ENCODE assay signal across 27 mouse cellular contexts in the genomic region with DNA sequence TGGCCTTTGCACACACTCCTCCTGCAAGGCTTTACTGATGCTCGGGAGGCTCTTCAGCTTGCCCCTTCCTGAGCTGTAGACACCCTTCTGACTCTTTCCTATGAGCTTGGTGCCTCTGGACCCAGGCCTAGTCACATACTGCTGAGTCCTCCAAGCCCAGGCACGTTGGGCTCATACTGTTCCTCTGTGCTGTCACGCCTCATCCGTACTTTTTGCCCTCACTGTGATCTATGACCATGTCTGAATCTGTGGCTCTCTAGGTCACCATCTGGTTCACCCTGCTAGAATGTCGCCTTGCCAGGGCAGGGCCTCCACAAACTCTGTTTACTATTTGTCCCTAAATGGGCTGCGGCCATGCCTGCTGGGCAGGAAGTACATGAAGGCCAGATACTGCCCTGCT. TPM values are rescaled to one million over a fixed set of nuclear protein-coding genes. Genes with fewer than 3 reads are reported as not detected.
DNase-seq lines count a peak whose midpoint lies in the region; ATAC-seq and TF ChIP-seq lines count a peak whose summit lies in the region.
"Had no signal": no experiment of that assay in that cellular context is flagged by ENCODE, and none has a peak within 500 bp of the region (broad histone marks: within the 10 kb centered on the region; RNA-seq: fewer than 3 reads in every experiment).

No protein-coding gene starts in this region.

- no peak overlapping the region for H3K4me2 ChIP-seq in stomach, postnatal 0 days (replicated peaks; ENCODE audit: low read depth)

- no peaks in the 10 kb centered on the region for H3K27me3 ChIP-seq in stomach, postnatal 0 days (ENCODE audit: control insufficient read depth, insufficient read depth, low read length)

- 71% methylated on average over 6 of the region's 6 CpGs for WGBS in stomach, postnatal 0 days

- no peaks in the 10 kb centered on the region for H3K9me3 ChIP-seq in stomach, postnatal 0 days (ENCODE audit: control insufficient read depth, low read length)
- H3K9me3 ChIP-seq: G1E had no signal

- no peaks in the 10 kb centered on the region for H3K36me3 ChIP-seq in stomach, postnatal 0 days (ENCODE audit: control insufficient read depth, insufficient read depth, low read length)

- H3K4me3 ChIP-seq in stomach, postnatal 0 days (ENCODE audit: low read depth, low read length) = no peak overlapping the region

- ATAC-seq in stomach, postnatal 0 days (ENCODE audit: low FRiP score, low TSS enrichment) = 0 out of 2 replicates have a peak, but pooled peaks have one; percentile 21
- ATAC-seq: activated CD4-positive, CD25-positive, alpha-beta regulatory T cell, adult 4 months; CD4-positive, CD25-positive, alpha-beta regulatory T cell, adult 4 months; Patski had no signal

- intact Hi-C loops in left cerebral cortex, postnatal 10 days (cut with DNase I) = no loop called here

- H3K9ac ChIP-seq in stomach, postnatal 0 days (ENCODE audit: low read length) = no peak overlapping the region

- TF ChIP-seq CTCF in stomach, postnatal 0 days (IDR thresholded peaks at IDR 0.05; ENCODE audit: low read depth) = no peak

- no peak for TF ChIP-seq EP300 in stomach, postnatal 0 days (optimal IDR thresholded peaks at IDR 0.05)

- H3K27ac ChIP-seq in stomach, postnatal 0 days (replicated peaks) = peak overlapping the region; percentile 59

- H3K4me1 ChIP-seq in stomach, postnatal 0 days (replicated peaks; ENCODE audit: control insufficient read depth, insufficient read depth) = no peaks in the 10 kb centered on the region

- peak; percentile 63 for DNase-seq in urinary bladder, postnatal 14 days (ENCODE audit: low spot score)
- DNase-seq in urinary bladder, adult 2 months (ENCODE audit: low spot score) = no peak
- peak; percentile 45 to 66 for DNase-seq in urinary bladder, postnatal 36 days (ENCODE audit: low spot score in 2 of 2)
- no peak for DNase-seq in urinary bladder, postnatal 10 days (ENCODE audit: low spot score)
- no peak for DNase-seq in stomach, postnatal 0 days (ENCODE audit: low spot score)
- DNase-seq in left cerebral cortex, postnatal 10 days (ENCODE audit: extremely low spot score in 1 of 2, low spot score in 2 of 2) = no peak
- DNase-seq: adrenal gland, adult 2 months; adrenal gland, adult 8-10 months; adrenal gland, postnatal 10 days; adrenal gland, postnatal 14 days; adrenal gland, postnatal 25 days; adrenal gland, postnatal 36 days; B cell, adult 2 months; cerebellum, adult 11 months; cerebellum, adult 11-12 months; cerebellum, adult 18-20 months had no signal

RNA-seq across cellular contexts. Expression of gene Nccrp1, which starts 6.0 kb away (rescaled TPM):
- polyA plus RNA-seq in urinary bladder, adult 2 months (2012; rRNA removed) = 0.67 and 1.1 TPM in 2 replicates
- 20.1 and 27.2 TPM in 2 replicates for polyA plus RNA-seq in stomach, postnatal 0 days (2015; fragmentation: Nextera tagmentation; extraction: Ambion mirVana)
- under 1 TPM in 1 of 2 experiments, not detected in 1; 0.21 TPM for total RNA-seq in left cerebral cortex, postnatal 10 days (2021)
- total RNA-seq: adrenal gland, adult 18-20 months; adrenal gland, adult 2 months; adrenal gland, adult 8-10 months; adrenal gland, postnatal 10 days; adrenal gland, postnatal 14 days; adrenal gland, postnatal 25 days; adrenal gland, postnatal 4 days; CH12.LX; G1E; MEL had no signal
- polyA plus RNA-seq: activated CD4-positive, CD25-positive, alpha-beta regulatory T cell, adult 4 months; C2C12; CD4-positive, CD25-positive, alpha-beta regulatory T cell, adult 4 months; Patski had no signal

RNA-seq across cellular contexts. Expression of gene Sycn, which starts 12.4 kb away (rescaled TPM):
- 0.27 TPM in 1 of 2 replicates, not detected in the other for polyA plus RNA-seq in urinary bladder, adult 2 months (2012; rRNA removed)
- polyA plus RNA-seq in stomach, postnatal 0 days (2015; fragmentation: Nextera tagmentation; extraction: Ambion mirVana) = 87.1 and 87.6 TPM in 2 replicates
- total RNA-seq in left cerebral cortex, postnatal 10 days (2021) = not detected
- total RNA-seq: adrenal gland, adult 18-20 months; adrenal gland, adult 2 months; adrenal gland, adult 8-10 months; adrenal gland, postnatal 10 days; adrenal gland, postnatal 14 days; adrenal gland, postnatal 25 days; adrenal gland, postnatal 36 days; CH12.LX; ES-E14; G1E; MEL had no signal
- polyA plus RNA-seq: activated CD4-positive, CD25-positive, alpha-beta regulatory T cell, adult 4 months; brain, embryonic 14.5 days; C2C12; CD4-positive, CD25-positive, alpha-beta regulatory T cell, adult 4 months; G1E; Patski had no signal

RNA-seq across cellular contexts. Expression of gene Ifnl3, which starts 30.4 kb away (rescaled TPM):
- polyA plus RNA-seq in urinary bladder, adult 2 months (2012; rRNA removed) = not detected in 2 replicates
- polyA plus RNA-seq in stomach, postnatal 0 days (2015; fragmentation: Nextera tagmentation; extraction: Ambion mirVana) = not detected in 2 replicates
- total RNA-seq in left cerebral cortex, postnatal 10 days (2021) = not detected
- total RNA-seq: adrenal gland, adult 18-20 months; adrenal gland, adult 2 months; adrenal gland, adult 8-10 months; adrenal gland, postnatal 10 days; adrenal gland, postnatal 14 days; adrenal gland, postnatal 25 days; adrenal gland, postnatal 36 days; adrenal gland, postnatal 4 days; CH12.LX; ES-E14; G1E; MEL had no signal
- polyA plus RNA-seq: activated CD4-positive, CD25-positive, alpha-beta regulatory T cell, adult 4 months; brain, embryonic 14.5 days; C2C12; CD4-positive, CD25-positive, alpha-beta regulatory T cell, adult 4 months; G1E; Patski had no signal

RNA-seq across cellular contexts. Expression of gene Ifnl2, which starts 42.8 kb away (rescaled TPM):
- polyA plus RNA-seq in urinary bladder, adult 2 months (2012; rRNA removed) = not detected in 2 replicates
- polyA plus RNA-seq in stomach, postnatal 0 days (2015; fragmentation: Nextera tagmentation; extraction: Ambion mirVana) = not detected in 2 replicates
- total RNA-seq in left cerebral cortex, postnatal 10 days (2021) = not detected
- total RNA-seq: adrenal gland, adult 18-20 months; adrenal gland, adult 2 months; adrenal gland, postnatal 10 days; adrenal gland, postnatal 14 days; adrenal gland, postnatal 25 days; adrenal gland, postnatal 36 days; adrenal gland, postnatal 4 days; CH12.LX; ES-E14; MEL had no signal
- polyA plus RNA-seq: activated CD4-positive, CD25-positive, alpha-beta regulatory T cell, adult 4 months; brain, embryonic 14.5 days; C2C12; CD4-positive, CD25-positive, alpha-beta regulatory T cell, adult 4 months; G1E; Patski had no signal

RNA-seq across cellular contexts. Expression of gene Samd4b, which starts 44.9 kb away (rescaled TPM):
- 49.9 and 54.5 TPM in 2 replicates for polyA plus RNA-seq in urinary bladder, adult 2 months (2012; rRNA removed)
- 9.8 and 12.0 TPM in 2 replicates for polyA plus RNA-seq in stomach, postnatal 0 days (2015; fragmentation: Nextera tagmentation; extraction: Ambion mirVana)
- 10 to 100 TPM; 55.9 to 58.4 TPM for total RNA-seq in left cerebral cortex, postnatal 10 days (2021)

Comparison
In these comparisons a context has a peak if more than half of its experiments do, and no peak if none do; other contexts are left out.
1. DNase-seq: peak in urinary bladder, postnatal 14 days (single experiment) and urinary bladder, postnatal 36 days (2 of 2); none in urinary bladder, adult 2 months (single experiment), urinary bladder, postnatal 10 days (single experiment), stomach, postnatal 0 days (single experiment) and left cerebral cortex, postnatal 10 days (0 of 2).
2. RNA of gene Sycn, which starts 12.4 kb away (polyA plus RNA-seq): 87.1 to 87.6 TPM in stomach, postnatal 0 days; 0.27 TPM in urinary bladder, adult 2 months; every median in the first group is over 10 times any median in the second.